Mouse (Mus musculus) heart, adult 18-20 months (tissue): ENCODE data around the gene Lrrfip2. TPM values are rescaled to one million over a fixed set of nuclear protein-coding genes. Genes with fewer than 3 reads are reported as not detected.

Experiments used
- DNase-seq, 2 experiments: peaks; one replicate each; pipeline ENCODE4 v3.0.0; 2021 to 2022; ENCODE audit warnings: mixed read lengths in 1 of 2
- long read RNA-seq, 2 experiments: library from polyadenylated mRNA; stranded (forward); transcript quantifications; one replicate each; pipeline ENCODE4 v2.0.0; 2021
- total RNA-seq, 2 experiments: library from RNA; stranded (reverse); gene quantifications; 2 replicates each; pipeline ENCODE4 v1.2.3; 2021

Gene Lrrfip2
- total RNA-seq: 10 to 100 TPM; 87.3 to 89.0 TPM
- long read RNA-seq, experiment 1, transcript Lrrfip2-205 (15 exons, 1,839 nt): major isoform, 7 of 56 reads
- long read RNA-seq, experiment 1, partial matches to known transcripts: 3 of 56 reads
- long read RNA-seq, experiment 1, other reads (novel, unspliced or antisense): 46 of 56 reads
- long read RNA-seq, experiment 2, partial matches to known transcripts: 6 of 38 reads
- long read RNA-seq, experiment 2, other reads (novel, unspliced or antisense): 29 of 38 reads

GRCm38 (mm10) chr9:111117126-111117642 is at the start of gene Lrrfip2:
Gene Lrrfip2, plus strand, starts transcription at chr9:111117592.
- no peak for DNase-seq

- peak; percentile 42 to 80 for DNase-seq
These were observed 46.8 kb upstream of the Lrrfip2 start for GRCm38 (mm10) chr9:111070546-111070961.

GRCm38 (mm10) chr9:111072175-111072574 is 45.2 kb upstream of the Lrrfip2 start:
- peak; percentile 67 to 75 for DNase-seq

- no peak for DNase-seq
These were observed 44.4 kb upstream of the Lrrfip2 start for GRCm38 (mm10) chr9:111072971-111073370.

GRCm38 (mm10) chr9:111077745-111078144 is 39.6 kb upstream of the Lrrfip2 start:
- DNase-seq: no peak

- no peak for DNase-seq
These were observed 36.6 kb upstream of the Lrrfip2 start for GRCm38 (mm10) chr9:111080801-111081200.

GRCm38 (mm10) chr9:111081765-111082164 is 35.6 kb upstream of the Lrrfip2 start:
- DNase-seq: no peak

GRCm38 (mm10) chr9:111085329-111085728 is 32.1 kb upstream of the Lrrfip2 start:
- DNase-seq: no peak

- peak in 1 of 2 experiments; percentile 33 for DNase-seq
These were observed 31.3 kb upstream of the Lrrfip2 start for GRCm38 (mm10) chr9:111086137-111086536.

- DNase-seq: no peak
These were observed 30.3 kb upstream of the Lrrfip2 start for GRCm38 (mm10) chr9:111086995-111087606.

GRCm38 (mm10) chr9:111087960-111088359 is 29.4 kb upstream of the Lrrfip2 start:
- DNase-seq: no peak

GRCm38 (mm10) chr9:111088886-111089285 is 28.5 kb upstream of the Lrrfip2 start:
- DNase-seq: no peak

- peak; percentile 67 to 70 for DNase-seq
These were observed 24.7 kb upstream of the Lrrfip2 start for GRCm38 (mm10) chr9:111092657-111093056.

GRCm38 (mm10) chr9:111093094-111093493 is 24.3 kb upstream of the Lrrfip2 start:
- peak; percentile 60 to 75 for DNase-seq

GRCm38 (mm10) chr9:111094626-111095025 is 22.8 kb upstream of the Lrrfip2 start:
- no peak for DNase-seq

- DNase-seq: no peak
These were observed 21.7 kb upstream of the Lrrfip2 start for GRCm38 (mm10) chr9:111095710-111096109.

- no peak for DNase-seq
These were observed 20.7 kb upstream of the Lrrfip2 start for GRCm38 (mm10) chr9:111096419-111097326.

GRCm38 (mm10) chr9:111097543-111097942 is 19.8 kb upstream of the Lrrfip2 start:
- DNase-seq: no peak

- no peak for DNase-seq
These were observed 17.0 kb upstream of the Lrrfip2 start for GRCm38 (mm10) chr9:111100406-111100805.

- DNase-seq: no peak
These were observed 14.1 kb upstream of the Lrrfip2 start for GRCm38 (mm10) chr9:111103293-111103692.

GRCm38 (mm10) chr9:111103893-111104292 is 13.5 kb upstream of the Lrrfip2 start:
- DNase-seq: no peak

GRCm38 (mm10) chr9:111107863-111108262 is 9.5 kb upstream of the Lrrfip2 start:
- no peak for DNase-seq
